Mouse (Mus musculus) CH12.LX (cell line): ENCODE measurements around the gene Map3k20. TPM values are rescaled to one million over a fixed set of nuclear protein-coding genes. Genes with fewer than 3 reads are reported as not detected.
A peak's percentile ranks its signal among the peaks of the same experiment; 100 is the strongest.

ENCODE experiments used
- DNase-seq: peaks from one replicate; pipeline ENCODE4 v3.0.0-alpha.2; 2013; ENCODE audit errors: extremely low read depth
- H3K27ac ChIP-seq: 2 replicates; pipeline ENCODE4 v1.5.1; 2012; ENCODE audit warnings: low read depth, mild to moderate bottlenecking, control low read depth, moderate library complexity; ENCODE audit not compliant: insufficient read depth
- H3K27me3 ChIP-seq: replicated peaks from 2 replicates; pipeline ENCODE3; 2012; ENCODE audit warnings: inconsistent platforms
- H3K36me3 ChIP-seq, 2 experiments: replicated peaks in 1 of 2; 2 replicates each; pipeline versions ENCODE3 to v1.6.1; 2012; ENCODE audit warnings: inconsistent platforms in 1 of 2, low read length in 1 of 2, mild to moderate bottlenecking in 1 of 2, mixed read lengths in 1 of 2, moderate library complexity in 1 of 2; ENCODE audit not compliant: control insufficient read depth in 1 of 2, insufficient read depth in 1 of 2
- H3K4me1 ChIP-seq, 2 experiments: 2 replicates each; pipeline ENCODE4 v1.6.1; 2012; ENCODE audit warnings: inconsistent platforms in 1 of 2, moderate library complexity in 1 of 2; ENCODE audit not compliant: insufficient read depth in 2 of 2, control insufficient read depth in 1 of 2
- H3K4me2 ChIP-seq: 2 replicates; pipeline ENCODE4 v1.6.1; 2012; ENCODE audit warnings: low read depth, mild to moderate bottlenecking, control low read depth; ENCODE audit not compliant: poor library complexity, insufficient read depth, severe bottlenecking
- H3K4me3 ChIP-seq, 3 experiments: fragments of 150-350 bp in 1 of 3; sonication (generic) in 1 of 3; replicated peaks in 1 of 3; 2 replicates each; pipeline versions ENCODE3 to v1.5.1; 2011 to 2012; ENCODE audit warnings: low read depth in 2 of 3, low read length in 2 of 3, mild to moderate bottlenecking in 2 of 3, moderate library complexity in 2 of 3, control low read depth in 1 of 3, improper control_type of control experiment in 1 of 3, inconsistent platforms in 1 of 3, mixed read lengths in 1 of 3; ENCODE audit not compliant: poor library complexity in 1 of 3
- H3K79me2 ChIP-seq: replicated peaks from 2 replicates; pipeline ENCODE4 v1.6.1; 2012; ENCODE audit warnings: mild to moderate bottlenecking, moderate library complexity; ENCODE audit not compliant: control insufficient read depth, poor library complexity, insufficient read depth, severe bottlenecking; ENCODE audit errors: extremely low read depth
- H3K9ac ChIP-seq: 2 replicates; pipeline ENCODE4 v1.6.1; 2012; ENCODE audit warnings: low read depth, mild to moderate bottlenecking, control low read depth, moderate library complexity; ENCODE audit not compliant: insufficient read depth
- H3K9me3 ChIP-seq: replicated peaks from 2 replicates; pipeline ENCODE3; 2012; ENCODE audit warnings: low read length, inconsistent platforms, mixed read lengths
- CHD1 ChIP-seq: IDR thresholded peaks from 2 replicates; pipeline ENCODE4 v1.6.1; 2012; ENCODE audit warnings: low read depth, low read length, improper control_type of control experiment, inconsistent platforms
- CHD2 ChIP-seq: IDR thresholded peaks from 2 replicates; pipeline ENCODE4 v1.6.1; 2011; ENCODE audit warnings: low read length, improper control_type of control experiment
- CTCF ChIP-seq, 2 experiments: IDR thresholded peaks in 1 of 2; conservative IDR thresholded peaks in 1 of 2; 2 replicates each; pipeline ENCODE4 v1.5.1; 2011 to 2012; ENCODE audit warnings: low read depth in 2 of 2, low read length in 2 of 2, improper control_type of control experiment in 1 of 2, inconsistent platforms in 1 of 2, mild to moderate bottlenecking in 1 of 2, moderate library complexity in 1 of 2
- ELF1 ChIP-seq: IDR thresholded peaks from 2 replicates; pipeline ENCODE4 v1.6.1; 2014; ENCODE audit warnings: low read depth, mild to moderate bottlenecking, inconsistent platforms, low read length, improper control_type of control experiment
- EP300 ChIP-seq: IDR thresholded peaks from 2 replicates; pipeline ENCODE4 v1.6.1; 2011; ENCODE audit warnings: low read length, improper control_type of control experiment
- IRF4 ChIP-seq: IDR thresholded peaks from 2 replicates; pipeline ENCODE4 v1.6.1; 2014; ENCODE audit warnings: low read depth, mild to moderate bottlenecking, inconsistent platforms, low read length, improper control_type of control experiment
- JUND ChIP-seq: conservative IDR thresholded peaks from 2 replicates; pipeline ENCODE4 v1.6.1; 2011; ENCODE audit warnings: low read depth, low read length, improper control_type of control experiment
- MAFK ChIP-seq: IDR thresholded peaks from 2 replicates; pipeline ENCODE4 v1.6.1; 2011; ENCODE audit warnings: low read length, improper control_type of control experiment; ENCODE audit not compliant: insufficient replicate concordance
- MAX ChIP-seq: IDR thresholded peaks from 2 replicates; pipeline ENCODE4 v1.6.1; 2011; ENCODE audit warnings: low read length, improper control_type of control experiment
- MXI1 ChIP-seq: IDR thresholded peaks from 2 replicates; pipeline ENCODE4 v1.6.1; 2011; ENCODE audit warnings: mild to moderate bottlenecking, low read depth, low read length, improper control_type of control experiment
- NRF1 ChIP-seq: IDR thresholded peaks from 2 replicates; pipeline ENCODE4 v1.6.1; 2014; ENCODE audit warnings: low read depth, mild to moderate bottlenecking, inconsistent platforms, low read length, improper control_type of control experiment, moderate library complexity
- POLR2A ChIP-seq: IDR thresholded peaks from 2 replicates; pipeline ENCODE4 v1.6.1; 2011; ENCODE audit warnings: low read depth, mild to moderate bottlenecking, improper control_type of control experiment, low read length
- RCOR1 ChIP-seq: conservative IDR thresholded peaks from 2 replicates; pipeline ENCODE4 v1.6.1; 2012; ENCODE audit warnings: low read depth, mild to moderate bottlenecking, inconsistent platforms, low read length, improper control_type of control experiment
- SIN3A ChIP-seq: IDR thresholded peaks from 2 replicates; pipeline ENCODE4 v1.6.1; 2012; ENCODE audit warnings: low read length, improper control_type of control experiment, inconsistent platforms
- TBP ChIP-seq: conservative IDR thresholded peaks from 2 replicates; pipeline ENCODE4 v1.6.1; 2011; ENCODE audit warnings: low read depth, low read length, improper control_type of control experiment
- TCF12 ChIP-seq: IDR thresholded peaks from 2 replicates; pipeline ENCODE4 v1.6.1; 2014; ENCODE audit warnings: low read depth, mild to moderate bottlenecking, inconsistent platforms, low read length, improper control_type of control experiment
- ZC3H11A ChIP-seq: IDR thresholded peaks from 2 replicates; pipeline ENCODE4 v1.6.1; 2012; ENCODE audit warnings: low read depth, mild to moderate bottlenecking, inconsistent platforms, low read length, improper control_type of control experiment
- ZMIZ1 ChIP-seq: IDR thresholded peaks from 2 replicates; pipeline ENCODE4 v1.6.1; 2012; ENCODE audit warnings: low read depth, mild to moderate bottlenecking, inconsistent platforms, low read length, improper control_type of control experiment
- ZNF384 ChIP-seq: IDR thresholded peaks from 2 replicates; pipeline ENCODE4 v1.6.1; 2012; ENCODE audit warnings: low read depth, low read length, improper control_type of control experiment, inconsistent platforms
- dilution Hi-C: fragments of 300-500 bp; cut with MboI; formaldehyde crosslinking; loops from 2 replicates; pipeline ENCODE4 v1.14.3; 2020; ENCODE audit warnings: low sequenced_read_pairs; ENCODE audit not compliant: extremely low pct_unique_long_range_greater_than_20kb, extremely low pct_ligation_motif_present
- in situ Hi-C: fragments of 300-500 bp; cut with MboI; formaldehyde crosslinking; loops from 3 replicates; pipeline ENCODE4 v1.14.3; 2019; ENCODE audit warnings: low sequenced_read_pairs, low pct_ligation_motif_present, low pct_unique_long_range_greater_than_20kb, mixed read lengths
- polyA plus RNA-seq: library from polyadenylated mRNA; unstranded; fragments of >175 nt; gene quantifications from 2 replicates; pipeline ENCODE4 v1.2.1, GENCODE M21; 2012; ENCODE audit warnings: low read depth; ENCODE audit not compliant: insufficient read length
- total RNA-seq, 2 experiments: library from RNA; depleted of rRNA; stranded (reverse); fragments of 300-350 nt in 1 of 2; fragments of >200 nt in 1 of 2; gene quantifications; 2 replicates each; pipeline ENCODE4 v1.2.3; 2012 to 2014

Map3k20 gene
- total RNA-seq (2012; rRNA removed) (6.1 and 6.2 TPM in 2 replicates), total RNA-seq (2014; rRNA removed) (6.6 TPM in 2 replicates), polyA plus RNA-seq (3.5 and 4.1 TPM in 2 replicates)

DNA sequence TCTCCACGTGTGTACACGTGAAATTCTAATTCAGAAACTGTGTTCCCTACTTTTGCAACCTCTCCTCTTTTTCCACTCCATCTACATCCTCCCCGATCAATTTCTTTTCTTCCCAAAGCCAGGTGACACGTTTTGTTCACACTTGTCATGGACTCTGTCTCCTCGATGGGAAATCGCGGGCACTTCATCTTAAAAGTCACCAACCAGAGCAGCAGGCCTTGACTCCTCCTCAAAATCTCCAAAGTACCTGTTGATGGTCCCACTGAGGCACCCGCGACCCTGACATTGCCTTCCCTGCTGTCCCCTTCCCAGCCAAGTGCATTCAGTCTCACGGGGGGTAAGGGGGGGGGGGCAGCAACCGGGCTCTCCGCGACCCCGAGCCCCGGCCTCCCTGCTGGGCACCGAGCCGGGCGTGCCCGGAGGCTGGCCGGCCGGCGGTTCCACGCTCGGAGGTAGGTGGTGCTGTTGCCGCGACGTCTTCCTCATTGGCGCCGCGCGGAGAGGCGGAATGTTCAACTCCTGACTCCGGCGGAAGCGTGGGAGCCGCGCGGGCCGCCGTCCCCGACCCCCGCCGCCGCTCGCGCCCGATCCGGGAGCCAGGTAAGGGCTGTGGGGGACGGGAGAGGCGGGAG, at the start of gene Map3k20:
Gene Map3k20 (plus strand): TSS at position 382 of the 632 bp plus-strand sequence.
- Histone ChIP-seq H3K36me3 (no peaks in the 10 kb centered on the region), H3K4me2 (peak within 1 kb of the TSS; percentile 61), H3K9ac (peak within 1 kb of the TSS; percentile 73), H3K4me1 (peaks cover 0 to 29% of the 10 kb centered on the region in 2 experiments; a peak in 2 of 4 replicates), H3K27ac (no peak within 1 kb of the TSS), H3K4me3 (peak within 1 kb of the TSS; percentile 65 to 73 (median 66)), H3K9me3 (no peaks in the 10 kb centered on the region), H3K79me2 (no peaks in the 10 kb centered on the region), H3K27me3 (no peaks in the 10 kb centered on the region)
- dilution Hi-C loops (no loop called here), in situ Hi-C loops (no loop called here)
- TF ChIP-seq POLR2A (peak; percentile 47; the same call in 1 of the 2 replicates), TCF12 (0 out of 2 replicates have a peak, but pooled peaks have one; percentile 20), MAX (peak; percentile 32; the same call in 1 of the 2 replicates), CTCF (conservative IDR thresholded peaks at IDR 0.05 in 1 of 2, IDR thresholded peaks at IDR 0.05 in 1 of 2; ENCODE audit: low read depth in 2 of 2, low read length in 2 of 2) (peak in 1 of 2 experiments; percentile 23; a peak in 2 of 4 replicates), IRF4 (no peak)
- peak; percentile 39 for DNase-seq

DNA sequence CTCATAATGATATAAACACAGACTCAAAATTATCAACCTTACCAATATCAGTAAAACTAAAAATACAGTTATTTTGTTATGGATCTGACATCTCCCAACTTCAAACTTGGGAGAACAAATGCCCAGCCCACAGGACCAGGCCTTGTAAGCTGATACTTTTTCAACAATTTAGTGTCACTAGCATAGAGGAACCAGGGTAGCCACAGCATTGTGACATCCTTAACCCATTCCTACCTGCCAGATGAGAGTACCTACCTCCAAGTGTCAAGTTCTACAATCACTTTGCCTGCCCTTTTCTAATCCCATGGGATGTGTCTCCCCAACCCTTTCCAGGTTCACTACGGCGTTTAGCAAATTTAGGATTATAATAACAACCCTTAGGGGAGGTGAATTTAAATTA, 47.0 kb upstream of the Map3k20 start:
- Histone ChIP-seq H3K4me3 (no peak overlapping the region), H3K4me1 (peaks cover 0 to 9% of the 10 kb centered on the region in 2 experiments; a peak in 2 of 4 replicates), H3K27ac (no peak overlapping the region), H3K9me3 (no peaks in the 10 kb centered on the region), H3K4me2 (no peak overlapping the region), H3K27me3 (no peaks in the 10 kb centered on the region), H3K79me2 (no peaks in the 10 kb centered on the region)
- in situ Hi-C loops = loop anchor here (10.0 kb wide), 1 partner anchor 156 kb away; no protein-coding TSS in a partner anchor
- DNase-seq = no peak
- TF ChIP-seq ELF1 (no peak), JUND (no peak), SIN3A (no peak), ZMIZ1 (no peak), NRF1 (no peak), ZNF384 (no peak), MAX (no peak), TBP (no peak), EP300 (no peak), CHD2 (no peak), RCOR1 (no peak), POLR2A (no peak), MXI1 (no peak), ZC3H11A (no peak), MAFK (no peak), CHD1 (no peak)
- TF ChIP-seq, all 38 proteins: peak for 0
- Histone ChIP-seq H3K36me3 (no peaks in the 10 kb centered on the region), H3K9ac (no peak overlapping the region)
- dilution Hi-C loops = no loop called here
